Comparison of ENCODE assay signal across 19 mouse cellular contexts in the genomic region with DNA sequence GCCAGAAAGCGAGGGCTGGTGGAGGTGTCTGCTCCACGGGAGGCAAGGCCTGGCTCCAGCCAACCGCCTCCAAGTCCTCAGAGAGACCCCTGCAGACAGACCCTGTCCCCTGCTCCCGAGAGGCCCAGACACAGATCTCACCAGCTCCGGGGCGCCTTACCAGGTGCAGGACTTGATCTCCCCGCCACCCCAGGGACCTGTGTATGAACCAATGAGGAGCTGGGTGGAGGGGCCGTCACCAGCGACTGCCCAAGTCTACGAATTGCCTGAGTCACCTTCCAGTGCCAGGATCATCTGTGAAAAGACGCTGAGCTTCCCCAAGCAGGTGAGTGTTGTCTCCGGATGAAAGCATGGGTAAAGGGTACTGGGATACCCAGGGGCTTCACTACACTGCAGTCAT. TPM values are rescaled to one million over a fixed set of nuclear protein-coding genes. Genes with fewer than 3 reads are reported as not detected.
"Had no signal": no experiment of that assay in that cellular context is flagged by ENCODE, and none has a peak within 500 bp of the region (broad histone marks: within the 10 kb centered on the region; RNA-seq: fewer than 3 reads in every experiment).

No protein-coding gene starts in this region.

- H3K36me3 ChIP-seq: neural tube, embryonic 13.5 days; neural tube, embryonic 15.5 days; stomach, embryonic 15.5 days had no signal

- H3K4me3 ChIP-seq: neural tube, embryonic 13.5 days; neural tube, embryonic 15.5 days; stomach, embryonic 15.5 days had no signal

- H3K9me3 ChIP-seq: neural tube, embryonic 13.5 days; neural tube, embryonic 15.5 days; stomach, embryonic 15.5 days had no signal

- H3K27ac ChIP-seq: neural tube, embryonic 13.5 days; neural tube, embryonic 15.5 days; stomach, embryonic 15.5 days; stomach, postnatal 0 days had no signal

- H3K9ac ChIP-seq: neural tube, embryonic 13.5 days; neural tube, embryonic 15.5 days; stomach, embryonic 15.5 days had no signal

- H3K4me2 ChIP-seq: neural tube, embryonic 13.5 days; neural tube, embryonic 15.5 days; stomach, embryonic 15.5 days had no signal

- H3K27me3 ChIP-seq: neural tube, embryonic 13.5 days; neural tube, embryonic 15.5 days; stomach, embryonic 15.5 days had no signal

- DNase-seq: retina, postnatal 1 day; right cerebral cortex, adult 18-20 months; right cerebral cortex, postnatal 14 days; right cerebral cortex, postnatal 25 days; right cerebral cortex, postnatal 4 days; spleen, adult 18-20 months; thymus, adult 18-20 months; thymus, adult 2 months; thymus, postnatal 14 days; thymus, postnatal 25 days; thymus, postnatal 36 days; thymus, postnatal 4 days had no signal

RNA-seq across cellular contexts. Expression of a gene that starts 42.2 kb away (rescaled TPM):
- polyA plus RNA-seq: small intestine, adult 2 months; spleen, adult 2 months; thymus, adult 2 months; urinary bladder, adult 2 months had no signal
